In genomic region chr13:80961985-80962617, GRCm38 (mm10) we compare ENCODE assay signal across 7 mouse cellular contexts.
DNase-seq lines count a peak whose midpoint lies in the region; ATAC-seq and TF ChIP-seq lines count a peak whose summit lies in the region.

No protein-coding gene starts in this region.

- peak overlapping the region; percentile 81 for H3K4me2 ChIP-seq in forebrain, embryonic 13.5 days
- H3K4me2 ChIP-seq in neural tube, embryonic 15.5 days: peak overlapping the region; percentile 78

- no peak for DNase-seq in left cerebral cortex, adult 2 months (ENCODE audit: extremely low spot score in 1 of 2, low spot score in 2 of 2)
- no peak for DNase-seq in left cerebral cortex, postnatal 36 days (ENCODE audit: low spot score in 2 of 2)
- no peak for DNase-seq in limb, embryonic 10.5 days (ENCODE audit: low spot score)
- no peak for DNase-seq in left cerebral cortex, adult 11 months (ENCODE audit: low spot score)
- no peak for DNase-seq in left cerebral cortex, postnatal 10 days (ENCODE audit: extremely low spot score in 1 of 2, low spot score in 2 of 2)

- peak overlapping the region; percentile 29; the same call in 1 of the 2 replicates for H3K27ac ChIP-seq in left cerebral cortex, adult 2 months
- no peak overlapping the region for H3K27ac ChIP-seq in forebrain, embryonic 13.5 days
- H3K27ac ChIP-seq in limb, embryonic 10.5 days: no peak overlapping the region
- H3K27ac ChIP-seq in neural tube, embryonic 15.5 days (replicated peaks): no peak overlapping the region

- intact Hi-C loops in left cerebral cortex, adult 2 months (cut with DNase I): loop anchor here (2.0 kb wide), 1 partner anchor 77 kb away; no protein-coding TSS in a partner anchor
- intact Hi-C loops in left cerebral cortex, postnatal 36 days (cut with DNase I): loop anchor here (2.0 kb wide), 1 partner anchor 77 kb away; no protein-coding TSS in a partner anchor
- intact Hi-C loops in left cerebral cortex, postnatal 10 days (cut with DNase I): no loop called here

- no peak overlapping the region for H3K9ac ChIP-seq in forebrain, embryonic 13.5 days
- H3K9ac ChIP-seq in neural tube, embryonic 15.5 days (replicated peaks): no peak overlapping the region

- peaks cover 7% of the 10 kb centered on the region for H3K27me3 ChIP-seq in forebrain, embryonic 13.5 days
- peaks cover 8% of the 10 kb centered on the region; the same call in 1 of the 2 replicates for H3K27me3 ChIP-seq in limb, embryonic 10.5 days (ENCODE audit: low read depth, poor library complexity, severe bottlenecking)
- 0 out of 2 replicates have a peak, but pooled peaks cover 4% of the 10 kb centered on the region for H3K27me3 ChIP-seq in neural tube, embryonic 15.5 days (replicated peaks)

- WGBS in forebrain, embryonic 13.5 days: 41% methylated on average over 7 of the region's 7 CpGs
- WGBS in limb, embryonic 10.5 days: 55% methylated on average over 7 of the region's 7 CpGs
- 45% methylated on average over 7 of the region's 7 CpGs for WGBS in neural tube, embryonic 15.5 days

- peak overlapping the region; percentile 54 for H3K4me3 ChIP-seq in left cerebral cortex, adult 2 months
- H3K4me3 ChIP-seq in forebrain, embryonic 13.5 days: peak overlapping the region; percentile 55; the same call in 1 of the 2 replicates
- peak overlapping the region; percentile 62 for H3K4me3 ChIP-seq in limb, embryonic 10.5 days
- peak overlapping the region; percentile 58 for H3K4me3 ChIP-seq in neural tube, embryonic 15.5 days (replicated peaks)

- ATAC-seq in forebrain, embryonic 13.5 days: no peak
- no peak for ATAC-seq in neural tube, embryonic 15.5 days (ENCODE audit: low FRiP score)

- no peaks in the 10 kb centered on the region for H3K36me3 ChIP-seq in forebrain, embryonic 13.5 days (ENCODE audit: poor library complexity, severe bottlenecking)
- no peaks in the 10 kb centered on the region for H3K36me3 ChIP-seq in limb, embryonic 10.5 days
- H3K36me3 ChIP-seq in neural tube, embryonic 15.5 days: no peaks in the 10 kb centered on the region

- no peaks in the 10 kb centered on the region for H3K9me3 ChIP-seq in forebrain, embryonic 13.5 days (replicated peaks)
- no peaks in the 10 kb centered on the region for H3K9me3 ChIP-seq in limb, embryonic 10.5 days (replicated peaks)
- H3K9me3 ChIP-seq in neural tube, embryonic 15.5 days (replicated peaks): no peaks in the 10 kb centered on the region

- no peak for TF ChIP-seq CTCF in left cerebral cortex, adult 2 months (IDR thresholded peaks at IDR 0.05)

- 0 out of 2 replicates have a peak, but pooled peaks cover 6% of the 10 kb centered on the region for H3K4me1 ChIP-seq in forebrain, embryonic 13.5 days
- H3K4me1 ChIP-seq in limb, embryonic 10.5 days: peaks cover 12% of the 10 kb centered on the region; the same call in 1 of the 2 replicates
- peaks cover 12% of the 10 kb centered on the region for H3K4me1 ChIP-seq in neural tube, embryonic 15.5 days
